Mouse (Mus musculus) myocyte (in vitro differentiated cells): Measurements from ENCODE around the gene Capn3.

ENCODE experiments used
- CEBPB ChIP-seq: IDR thresholded peaks from 2 replicates; pipeline ENCODE4 v1.6.1; 2011; ENCODE audit warnings: mild to moderate bottlenecking, moderate library complexity; ENCODE audit not compliant: poor library complexity, insufficient read depth, severe bottlenecking
- MAX ChIP-seq: IDR thresholded peaks from one replicate; pipeline ENCODE4 v1.6.1; 2011; ENCODE audit warnings: low read depth, mild to moderate bottlenecking, control low read depth
- MYOD1 ChIP-seq, 3 experiments: IDR thresholded peaks; one replicate each; pipeline ENCODE4 v1.6.1; 2011; ENCODE audit warnings: control low read depth in 2 of 3, low read depth in 2 of 3, mild to moderate bottlenecking in 2 of 3, moderate library complexity in 1 of 3; ENCODE audit not compliant: insufficient read length in 2 of 3, control insufficient read depth in 1 of 3
- MYOG ChIP-seq, 3 experiments: IDR thresholded peaks; one replicate each; pipeline ENCODE4 v1.6.1; 2011; ENCODE audit warnings: control low read depth in 2 of 3, low read depth in 2 of 3, mild to moderate bottlenecking in 2 of 3; ENCODE audit not compliant: insufficient read length in 2 of 3, control insufficient read depth in 1 of 3, insufficient read depth in 1 of 3
- POLR2A ChIP-seq: IDR thresholded peaks from one replicate; pipeline ENCODE4 v1.6.1; 2011; ENCODE audit warnings: low read depth, mild to moderate bottlenecking, control low read depth, moderate library complexity; ENCODE audit not compliant: insufficient read length
- POLR2AphosphoS2 ChIP-seq: IDR thresholded peaks from one replicate; pipeline ENCODE4 v1.6.1; 2011; ENCODE audit warnings: low read depth, control low read depth; ENCODE audit not compliant: insufficient read length
- SRF ChIP-seq: IDR thresholded peaks from one replicate; pipeline ENCODE4 v1.6.1; 2011; ENCODE audit warnings: low read depth; ENCODE audit not compliant: control insufficient read depth, insufficient read length
- TCF3 ChIP-seq: IDR thresholded peaks from one replicate; pipeline ENCODE4 v1.6.1; 2011; ENCODE audit warnings: low read depth, control low read depth; ENCODE audit not compliant: insufficient read length
- USF1 ChIP-seq: IDR thresholded peaks from one replicate; pipeline ENCODE4 v1.6.1; 2011; ENCODE audit warnings: low read depth, mild to moderate bottlenecking, control low read depth, moderate library complexity

GRCm38 (mm10) chr2:120529531-120529930 lies 73.7 kb downstream of the Capn3 start:
- no peak for TF ChIP-seq POLR2A
- no peak for TF ChIP-seq MYOG (IDR thresholded peaks at IDR 0.05; ENCODE audit: control insufficient read depth in 1 of 3, insufficient read depth in 1 of 3, insufficient read length in 2 of 3, low read depth in 2 of 3)
- no peak for TF ChIP-seq POLR2AphosphoS2
- TF ChIP-seq MYOD1 (IDR thresholded peaks at IDR 0.05; ENCODE audit: control insufficient read depth in 1 of 3, insufficient read length in 2 of 3, low read depth in 2 of 3) = no peak
- TF ChIP-seq SRF = no peak
- no peak for TF ChIP-seq TCF3
- no peak for TF ChIP-seq CEBPB
- no peak for TF ChIP-seq MAX
- no peak for TF ChIP-seq USF1
